17 mouse cellular contexts compared by ENCODE assay signal in genomic region chr14:32037661-32038252, GRCm38 (mm10). TPM values are rescaled to one million over a fixed set of nuclear protein-coding genes. Genes with fewer than 3 reads are reported as not detected.
DNase-seq lines count a peak whose midpoint lies in the region; ATAC-seq and TF ChIP-seq lines count a peak whose summit lies in the region.
"Had no signal": no experiment of that assay in that cellular context is flagged by ENCODE, and none has a peak within 500 bp of the region (broad histone marks: within the 10 kb centered on the region; RNA-seq: fewer than 3 reads in every experiment).

No protein-coding gene starts in this region.

- no peak overlapping the region for H3K4me3 ChIP-seq in forebrain, embryonic 10.5 days
- H3K4me3 ChIP-seq in forebrain, embryonic 13.5 days: no peak overlapping the region
- no peak overlapping the region for H3K4me3 ChIP-seq in stomach, embryonic 15.5 days (replicated peaks)
- no peak overlapping the region for H3K4me3 ChIP-seq in stomach, postnatal 0 days (ENCODE audit: low read depth, low read length)
- H3K4me3 ChIP-seq in liver, embryonic 11.5 days (ENCODE audit: low read depth, low read length): no peak overlapping the region
- H3K4me3 ChIP-seq: midbrain, embryonic 13.5 days had no signal

- no peak for TF ChIP-seq EP300 in stomach, postnatal 0 days (optimal IDR thresholded peaks at IDR 0.05)

- peak overlapping the region; percentile 41 for H3K27ac ChIP-seq in forebrain, embryonic 10.5 days
- no peak overlapping the region for H3K27ac ChIP-seq in forebrain, embryonic 13.5 days
- H3K27ac ChIP-seq in stomach, embryonic 15.5 days: no peak overlapping the region
- no peak overlapping the region for H3K27ac ChIP-seq in stomach, postnatal 0 days (replicated peaks)
- no peak overlapping the region; the same call in 1 of the 2 replicates for H3K27ac ChIP-seq in liver, embryonic 11.5 days (ENCODE audit: low read depth, low read length)
- H3K27ac ChIP-seq: midbrain, embryonic 13.5 days had no signal

- intact Hi-C loops in left cerebral cortex, postnatal 14 days (cut with DNase I): no loop called here

- no peaks in the 10 kb centered on the region for H3K4me1 ChIP-seq in forebrain, embryonic 10.5 days
- H3K4me1 ChIP-seq in forebrain, embryonic 13.5 days: peaks cover 3% of the 10 kb centered on the region; the same call in 1 of the 2 replicates
- no peaks in the 10 kb centered on the region for H3K4me1 ChIP-seq in stomach, embryonic 15.5 days
- no peaks in the 10 kb centered on the region for H3K4me1 ChIP-seq in stomach, postnatal 0 days (replicated peaks; ENCODE audit: control insufficient read depth, insufficient read depth)
- H3K4me1 ChIP-seq in liver, embryonic 11.5 days (replicated peaks; ENCODE audit: control insufficient read depth, insufficient read depth, low read length): peaks cover 2% of the 10 kb centered on the region; the same call in 1 of the 2 replicates
- H3K4me1 ChIP-seq: midbrain, embryonic 13.5 days had no signal

- no peaks in the 10 kb centered on the region for H3K9me3 ChIP-seq in forebrain, embryonic 10.5 days
- no peaks in the 10 kb centered on the region for H3K9me3 ChIP-seq in forebrain, embryonic 13.5 days (replicated peaks)
- no peaks in the 10 kb centered on the region for H3K9me3 ChIP-seq in stomach, embryonic 15.5 days
- H3K9me3 ChIP-seq in stomach, postnatal 0 days (ENCODE audit: control insufficient read depth, low read length): no peaks in the 10 kb centered on the region
- H3K9me3 ChIP-seq in liver, embryonic 11.5 days (ENCODE audit: control insufficient read depth, low read length): no peaks in the 10 kb centered on the region
- H3K9me3 ChIP-seq: midbrain, embryonic 13.5 days had no signal

- no peak overlapping the region for H3K4me2 ChIP-seq in forebrain, embryonic 13.5 days
- no peak overlapping the region for H3K4me2 ChIP-seq in stomach, embryonic 15.5 days
- no peak overlapping the region for H3K4me2 ChIP-seq in stomach, postnatal 0 days (replicated peaks; ENCODE audit: low read depth)
- no peak overlapping the region for H3K4me2 ChIP-seq in liver, embryonic 11.5 days
- H3K4me2 ChIP-seq: midbrain, embryonic 13.5 days had no signal

- 89% methylated on average over 8 of the region's 8 CpGs for WGBS in forebrain, embryonic 10.5 days
- WGBS in forebrain, embryonic 13.5 days: 91% methylated on average over 8 of the region's 8 CpGs
- WGBS in stomach, embryonic 15.5 days: 79% methylated on average over 8 of the region's 8 CpGs
- 84% methylated on average over 8 of the region's 8 CpGs for WGBS in stomach, postnatal 0 days
- 72% methylated on average over 8 of the region's 8 CpGs for WGBS in liver, embryonic 11.5 days

- ATAC-seq in forebrain, embryonic 13.5 days: no peak
- peak; percentile 43; the same call in 1 of the 2 replicates for ATAC-seq in stomach, embryonic 15.5 days (ENCODE audit: insufficient read depth, low FRiP score, low read depth)
- no peak for ATAC-seq in stomach, postnatal 0 days (ENCODE audit: low FRiP score, low TSS enrichment)
- ATAC-seq in liver, embryonic 11.5 days (replicated peaks; ENCODE audit: low FRiP score): peak; percentile 93
- ATAC-seq: lung, postnatal 0 days; midbrain, embryonic 13.5 days had no signal

- H3K36me3 ChIP-seq in forebrain, embryonic 10.5 days (replicated peaks): no peaks in the 10 kb centered on the region
- H3K36me3 ChIP-seq in forebrain, embryonic 13.5 days (ENCODE audit: poor library complexity, severe bottlenecking): no peaks in the 10 kb centered on the region
- no peaks in the 10 kb centered on the region for H3K36me3 ChIP-seq in stomach, embryonic 15.5 days
- H3K36me3 ChIP-seq in stomach, postnatal 0 days (ENCODE audit: control insufficient read depth, insufficient read depth, low read length): no peaks in the 10 kb centered on the region
- no peaks in the 10 kb centered on the region for H3K36me3 ChIP-seq in liver, embryonic 11.5 days (ENCODE audit: control insufficient read depth, insufficient read depth, low read length)
- H3K36me3 ChIP-seq: midbrain, embryonic 13.5 days had no signal

- H3K27me3 ChIP-seq in forebrain, embryonic 10.5 days (ENCODE audit: poor library complexity, severe bottlenecking): no peaks in the 10 kb centered on the region
- H3K27me3 ChIP-seq in forebrain, embryonic 13.5 days: no peaks in the 10 kb centered on the region
- H3K27me3 ChIP-seq in stomach, embryonic 15.5 days (replicated peaks): no peaks in the 10 kb centered on the region
- H3K27me3 ChIP-seq in stomach, postnatal 0 days (ENCODE audit: control insufficient read depth, insufficient read depth, low read length): no peaks in the 10 kb centered on the region
- no peaks in the 10 kb centered on the region for H3K27me3 ChIP-seq in liver, embryonic 11.5 days (replicated peaks; ENCODE audit: control insufficient read depth, insufficient read depth, low read length)
- H3K27me3 ChIP-seq: midbrain, embryonic 13.5 days had no signal

- no peak for DNase-seq in forebrain, embryonic 10.5 days (ENCODE audit: extremely low spot score, low spot score)
- DNase-seq in stomach, postnatal 0 days (ENCODE audit: low spot score): no peak
- no peak for DNase-seq in liver, embryonic 11.5 days (ENCODE audit: low spot score)
- DNase-seq in left cerebral cortex, postnatal 14 days (ENCODE audit: low spot score in 2 of 2): no peak
- no peak for DNase-seq in natural killer cell, adult 2 months (ENCODE audit: low spot score in 2 of 2)
- DNase-seq in lung, adult 18-20 months: no peak
- DNase-seq: adrenal gland, postnatal 14 days; embryo, embryonic 11 days; gastrocnemius, postnatal 25 days; kidney, postnatal 10 days; thymus, postnatal 36 days had no signal

- TF ChIP-seq CTCF in stomach, postnatal 0 days (IDR thresholded peaks at IDR 0.05; ENCODE audit: low read depth): no peak

- H3K9ac ChIP-seq in forebrain, embryonic 13.5 days: no peak overlapping the region
- no peak overlapping the region for H3K9ac ChIP-seq in stomach, embryonic 15.5 days
- H3K9ac ChIP-seq in stomach, postnatal 0 days (ENCODE audit: low read length): no peak overlapping the region
- no peak overlapping the region for H3K9ac ChIP-seq in liver, embryonic 11.5 days (ENCODE audit: low read depth, low read length)
- H3K9ac ChIP-seq: midbrain, embryonic 13.5 days had no signal

RNA-seq across cellular contexts. Expression of gene Galnt15, which starts 9.0 kb away (rescaled TPM):
- 0.05 and 0.09 TPM in 2 replicates for polyA plus RNA-seq in forebrain, embryonic 10.5 days (2016; fragmentation: Nextera tagmentation; extraction: Ambion mirVana)
- 0.10 and 0.19 TPM in 2 replicates for polyA plus RNA-seq in forebrain, embryonic 13.5 days (2015; fragmentation: Nextera tagmentation; extraction: Ambion mirVana)
- 0.05 and 0.10 TPM in 2 replicates for polyA plus RNA-seq in stomach, embryonic 15.5 days (2015; fragmentation: Nextera tagmentation; extraction: Ambion mirVana)
- polyA plus RNA-seq in stomach, postnatal 0 days (2015; fragmentation: Nextera tagmentation; extraction: Ambion mirVana): 0.56 and 0.71 TPM in 2 replicates
- not detected in 2 replicates for polyA plus RNA-seq in liver, embryonic 11.5 days (2014; fragmentation: Nextera tagmentation; extraction: Ambion mirVana)
- 1 to 10 TPM; 1.1 to 2.5 TPM for total RNA-seq in left cerebral cortex, postnatal 14 days (2021)
- total RNA-seq: hematopoietic stem cell, adult 5-6 weeks had no signal
- polyA plus RNA-seq: limb, embryonic 11.5 days had no signal

RNA-seq across cellular contexts. Expression of gene Oxnad1, which starts 47.4 kb away (rescaled TPM):
- 22.5 and 23.2 TPM in 2 replicates for polyA plus RNA-seq in forebrain, embryonic 10.5 days (2016; fragmentation: Nextera tagmentation; extraction: Ambion mirVana)
- 20.8 and 26.0 TPM in 2 replicates for polyA plus RNA-seq in forebrain, embryonic 13.5 days (2015; fragmentation: Nextera tagmentation; extraction: Ambion mirVana)
- polyA plus RNA-seq in stomach, embryonic 15.5 days (2015; fragmentation: Nextera tagmentation; extraction: Ambion mirVana): 30.9 and 31.2 TPM in 2 replicates
- 17.7 and 19.3 TPM in 2 replicates for polyA plus RNA-seq in stomach, postnatal 0 days (2015; fragmentation: Nextera tagmentation; extraction: Ambion mirVana)
- 27.2 and 32.9 TPM in 2 replicates for polyA plus RNA-seq in liver, embryonic 11.5 days (2014; fragmentation: Nextera tagmentation; extraction: Ambion mirVana)
- total RNA-seq in left cerebral cortex, postnatal 14 days (2021): 10 to 100 TPM; 12.2 to 18.5 TPM

RNA-seq across cellular contexts. Expression of gene Dph3, which starts 47.8 kb away (rescaled TPM):
- 110 and 114 TPM in 2 replicates for polyA plus RNA-seq in forebrain, embryonic 10.5 days (2016; fragmentation: Nextera tagmentation; extraction: Ambion mirVana)
- polyA plus RNA-seq in forebrain, embryonic 13.5 days (2015; fragmentation: Nextera tagmentation; extraction: Ambion mirVana): 88.1 and 88.8 TPM in 2 replicates
- 91.0 and 92.2 TPM in 2 replicates for polyA plus RNA-seq in stomach, embryonic 15.5 days (2015; fragmentation: Nextera tagmentation; extraction: Ambion mirVana)
- 91.4 and 93.3 TPM in 2 replicates for polyA plus RNA-seq in stomach, postnatal 0 days (2015; fragmentation: Nextera tagmentation; extraction: Ambion mirVana)
- 130 and 141 TPM in 2 replicates for polyA plus RNA-seq in liver, embryonic 11.5 days (2014; fragmentation: Nextera tagmentation; extraction: Ambion mirVana)
- total RNA-seq in left cerebral cortex, postnatal 14 days (2021): 10 to 100 TPM; 36.4 to 37.7 TPM

Comparison
In these comparisons a context has a peak if more than half of its experiments do, and no peak if none do; other contexts are left out.
1. ATAC-seq: peak in stomach, embryonic 15.5 days (single experiment) and liver, embryonic 11.5 days (single experiment); none in forebrain, embryonic 13.5 days (single experiment) and stomach, postnatal 0 days (single experiment).